Mouse (Mus musculus) myocyte (in vitro differentiated cells): Measurements from ENCODE around the gene Lrrk1.

ENCODE experiments used
- MAX ChIP-seq: IDR thresholded peaks from one replicate; pipeline ENCODE4 v1.6.1; 2011; ENCODE audit warnings: low read depth, mild to moderate bottlenecking, control low read depth
- POLR2A ChIP-seq: IDR thresholded peaks from one replicate; pipeline ENCODE4 v1.6.1; 2011; ENCODE audit warnings: low read depth, mild to moderate bottlenecking, control low read depth, moderate library complexity; ENCODE audit not compliant: insufficient read length

DNA sequence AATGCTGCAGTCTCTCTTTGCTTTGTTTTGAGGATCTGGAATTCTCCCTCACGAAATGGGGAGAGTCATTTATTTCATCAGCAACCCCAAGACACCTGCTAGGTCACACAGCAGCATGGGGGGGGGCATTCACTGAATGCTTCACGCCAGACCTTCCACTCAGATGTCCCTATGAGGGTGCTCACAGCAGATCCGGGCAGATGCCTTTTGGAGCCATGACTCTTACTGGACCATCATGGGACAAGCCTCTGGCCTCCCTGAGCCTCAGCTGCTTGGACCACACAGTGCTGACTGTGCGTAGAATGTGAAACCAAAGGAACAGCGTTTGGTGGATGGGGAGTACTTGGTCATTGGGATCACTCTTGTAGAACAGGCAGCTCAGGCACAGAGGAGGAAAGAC lies 142.5 kb downstream of the Lrrk1 start:
- no peak for TF ChIP-seq POLR2A
- TF ChIP-seq MAX = no peak
